Mouse (Mus musculus): ENCODE results near the gene Tmem63a. TPM values are rescaled to one million over a fixed set of nuclear protein-coding genes. Genes with fewer than 3 reads are reported as not detected.

The Tmem63a gene
- polyA plus RNA-seq, 1 experiment from 2014 or later: 5.2 TPM

GRCm38 (mm10) chr1:180943896-180944295 lies 1.8 kb downstream of the Tmem63a start:
- no peaks in the 10 kb centered on the region for H3K27me3 ChIP-seq
- peak overlapping the region; percentile 89 for H3K27ac ChIP-seq
- peaks cover 25% of the 10 kb centered on the region for H3K36me3 ChIP-seq
- no peaks in the 10 kb centered on the region for H3K9me3 ChIP-seq (replicated peaks)
- 48% methylated on average over 1 of the region's 1 CpGs for WGBS (ENCODE audit: insufficient replicate concordance)
- DNase-seq (no peak), ATAC-seq (ENCODE audit: low read depth) (no peak)
- 0 out of 2 replicates have a peak overlapping the region, but pooled peaks have one; percentile 87 for H3K9ac ChIP-seq
- H3K4me3 ChIP-seq (replicated peaks): no peak overlapping the region
- peak overlapping the region; percentile 89 for H3K4me2 ChIP-seq
- H3K4me1 ChIP-seq (replicated peaks): peaks cover 68% of the 10 kb centered on the region

GRCm38 (mm10) chr1:180944553-180944952 lies 2.4 kb downstream of the Tmem63a start:
- H3K27ac ChIP-seq: peak overlapping the region; percentile 89
- no peak overlapping the region for H3K4me3 ChIP-seq (replicated peaks)
- DNase-seq (no peak), ATAC-seq (ENCODE audit: low read depth) (no peak)
- 0 out of 2 replicates have a peak overlapping the region, but pooled peaks have one; percentile 67 for H3K9ac ChIP-seq
- H3K27me3 ChIP-seq: no peaks in the 10 kb centered on the region
- peak overlapping the region; percentile 89 for H3K4me2 ChIP-seq
- H3K4me1 ChIP-seq (replicated peaks): peaks cover 68% of the 10 kb centered on the region
- 66% methylated on average over 4 of the region's 4 CpGs for WGBS (ENCODE audit: insufficient replicate concordance)
- H3K9me3 ChIP-seq (replicated peaks): no peaks in the 10 kb centered on the region
- H3K36me3 ChIP-seq: peaks cover 32% of the 10 kb centered on the region

- peaks cover 68% of the 10 kb centered on the region for H3K4me1 ChIP-seq (replicated peaks)
Observed at GRCm38 (mm10) chr1:180945001-180945980, 3.1 kb downstream of the Tmem63a start.

GRCm38 (mm10) chr1:180946448-180946847 lies 4.3 kb downstream of the Tmem63a start:
- H3K4me1 ChIP-seq (replicated peaks): peaks cover 57% of the 10 kb centered on the region
- no peaks in the 10 kb centered on the region for H3K9me3 ChIP-seq (replicated peaks)
- ATAC-seq (ENCODE audit: low read depth): no peak
- DNase-seq: no peak
- WGBS (ENCODE audit: insufficient replicate concordance): 92% methylated on average over 6 of the region's 6 CpGs
- H3K4me2 ChIP-seq: peak overlapping the region; percentile 89
- no peak overlapping the region for H3K4me3 ChIP-seq (replicated peaks)
- no peaks in the 10 kb centered on the region for H3K27me3 ChIP-seq
- peaks cover 42% of the 10 kb centered on the region for H3K36me3 ChIP-seq
- peak overlapping the region; percentile 89 for H3K27ac ChIP-seq
- H3K9ac ChIP-seq: peak overlapping the region; percentile 67; the same call in 1 of the 2 replicates

More at GRCm38 (mm10) chr1:180945001-180945980, 3.1 kb downstream of the Tmem63a start:
- 24% methylated on average over 20 of the region's 20 CpGs for WGBS (ENCODE audit: insufficient replicate concordance)
- peak overlapping the region; percentile 33 for H3K4me3 ChIP-seq (replicated peaks)
- H3K9me3 ChIP-seq (replicated peaks): no peaks in the 10 kb centered on the region
- ATAC-seq (ENCODE audit: low read depth): peak; percentile 87
- H3K36me3 ChIP-seq: peaks cover 38% of the 10 kb centered on the region
- peak overlapping the region; percentile 89 for H3K27ac ChIP-seq
- peak overlapping the region; percentile 67 for H3K9ac ChIP-seq
- no peaks in the 10 kb centered on the region for H3K27me3 ChIP-seq
- DNase-seq: peak; percentile 65
- peak overlapping the region; percentile 89 for H3K4me2 ChIP-seq

GRCm38 (mm10) chr1:180952085-180952746 lies 10.1 kb downstream of the Tmem63a start:
- peak overlapping the region; percentile 62; the same call in 1 of the 2 replicates for H3K27ac ChIP-seq
- DNase-seq (no peak), ATAC-seq (ENCODE audit: low read depth) (peak; percentile 57)

GRCm38 (mm10) chr1:180952808-180953207 lies 10.7 kb downstream of the Tmem63a start:
- 66% methylated on average over 5 of the region's 5 CpGs for WGBS (ENCODE audit: insufficient replicate concordance)

More at GRCm38 (mm10) chr1:180952085-180952746, 10.1 kb downstream of the Tmem63a start:
- H3K4me1 ChIP-seq (replicated peaks): peaks cover 16% of the 10 kb centered on the region
- 0 out of 2 replicates have a peak overlapping the region, but pooled peaks have one; percentile 11 for H3K4me2 ChIP-seq
- WGBS (ENCODE audit: insufficient replicate concordance): 56% methylated on average over 6 of the region's 6 CpGs
- H3K4me3 ChIP-seq (replicated peaks): no peak overlapping the region
- H3K9me3 ChIP-seq (replicated peaks): no peaks in the 10 kb centered on the region
- H3K36me3 ChIP-seq: peaks cover 58% of the 10 kb centered on the region
- H3K27me3 ChIP-seq: no peaks in the 10 kb centered on the region
- H3K9ac ChIP-seq: no peak overlapping the region

GRCm38 (mm10) chr1:180956401-180956800 lies 14.3 kb downstream of the Tmem63a start:
- DNase-seq: no peak
- Histone ChIP-seq H3K9me3 (replicated peaks) (no peaks in the 10 kb centered on the region), H3K9ac (no peak overlapping the region), H3K27me3 (no peaks in the 10 kb centered on the region), H3K4me2 (no peak overlapping the region), H3K4me3 (replicated peaks) (no peak overlapping the region), H3K27ac (peak overlapping the region; percentile 6; the same call in 1 of the 2 replicates), H3K36me3 (peaks cover 38% of the 10 kb centered on the region), H3K4me1 (replicated peaks) (peaks cover 18% of the 10 kb centered on the region)
- WGBS (ENCODE audit: insufficient replicate concordance): 76% methylated on average over 8 of the region's 8 CpGs
- no peak for ATAC-seq (ENCODE audit: low read depth)

More at GRCm38 (mm10) chr1:180952808-180953207, 10.7 kb downstream of the Tmem63a start:
- DNase-seq (no peak), ATAC-seq (ENCODE audit: low read depth) (no peak)
- H3K4me1 ChIP-seq (replicated peaks): peaks cover 15% of the 10 kb centered on the region
- H3K4me2 ChIP-seq: no peak overlapping the region
- peaks cover 56% of the 10 kb centered on the region for H3K36me3 ChIP-seq
- no peak overlapping the region for H3K4me3 ChIP-seq (replicated peaks)
- H3K9ac ChIP-seq: no peak overlapping the region
- no peaks in the 10 kb centered on the region for H3K9me3 ChIP-seq (replicated peaks)
- H3K27ac ChIP-seq: no peak overlapping the region
- H3K27me3 ChIP-seq: no peaks in the 10 kb centered on the region

GRCm38 (mm10) chr1:180956973-180957381 lies 14.8 kb downstream of the Tmem63a start:
- Histone ChIP-seq H3K4me2 (no peak overlapping the region), H3K9ac (no peak overlapping the region), H3K36me3 (peaks cover 40% of the 10 kb centered on the region), H3K9me3 (replicated peaks) (no peaks in the 10 kb centered on the region), H3K27me3 (no peaks in the 10 kb centered on the region), H3K4me1 (replicated peaks) (peaks cover 18% of the 10 kb centered on the region), H3K27ac (no peak overlapping the region), H3K4me3 (replicated peaks) (no peak overlapping the region)
- ATAC-seq (ENCODE audit: low read depth): peak; percentile 77
- DNase-seq: no peak
- WGBS (ENCODE audit: insufficient replicate concordance): 38% methylated on average over 8 of the region's 8 CpGs

- Histone ChIP-seq H3K36me3 (peaks cover 49% of the 10 kb centered on the region), H3K27ac (peak overlapping the region; percentile 13; the same call in 1 of the 2 replicates), H3K27me3 (no peaks in the 10 kb centered on the region), H3K9me3 (replicated peaks) (no peaks in the 10 kb centered on the region), H3K4me2 (no peak overlapping the region), H3K4me1 (replicated peaks) (peaks cover 14% of the 10 kb centered on the region), H3K9ac (no peak overlapping the region), H3K4me3 (replicated peaks) (no peak overlapping the region)
- DNase-seq (no peak), ATAC-seq (ENCODE audit: low read depth) (no peak)
- 72% methylated on average over 3 of the region's 3 CpGs for WGBS (ENCODE audit: insufficient replicate concordance)
Observed at GRCm38 (mm10) chr1:180957989-180958388, 15.8 kb downstream of the Tmem63a start.

- H3K9ac ChIP-seq: no peak overlapping the region
- H3K27me3 ChIP-seq: no peaks in the 10 kb centered on the region
- H3K9me3 ChIP-seq (replicated peaks): no peaks in the 10 kb centered on the region
- peaks cover 12% of the 10 kb centered on the region for H3K4me1 ChIP-seq (replicated peaks)
- no peak overlapping the region for H3K27ac ChIP-seq
- DNase-seq (no peak), ATAC-seq (ENCODE audit: low read depth) (no peak)
- no peak overlapping the region for H3K4me2 ChIP-seq
- 58% methylated on average over 3 of the region's 3 CpGs for WGBS (ENCODE audit: insufficient replicate concordance)
- no peak overlapping the region for H3K4me3 ChIP-seq (replicated peaks)
- H3K36me3 ChIP-seq: peaks cover 54% of the 10 kb centered on the region
Observed at GRCm38 (mm10) chr1:180958797-180959196, 16.7 kb downstream of the Tmem63a start.

GRCm38 (mm10) chr1:180965786-180966185 lies 23.6 kb downstream of the Tmem63a start:
- no peaks in the 10 kb centered on the region for H3K4me1 ChIP-seq (replicated peaks)
- WGBS (ENCODE audit: insufficient replicate concordance): 69% methylated on average over 3 of the region's 3 CpGs
- H3K4me2 ChIP-seq: no peak overlapping the region
- peaks cover 56% of the 10 kb centered on the region for H3K36me3 ChIP-seq
- H3K27ac ChIP-seq: no peak overlapping the region
- no peaks in the 10 kb centered on the region for H3K9me3 ChIP-seq (replicated peaks)
- H3K27me3 ChIP-seq: no peaks in the 10 kb centered on the region
- ATAC-seq (ENCODE audit: low read depth) (no peak), DNase-seq (no peak)
- H3K4me3 ChIP-seq (replicated peaks): no peak overlapping the region
- H3K9ac ChIP-seq: no peak overlapping the region

Measured in liver, embryonic 13.5 days (tissue).